Mouse (Mus musculus): ENCODE results near the gene Pdzd8. TPM values are rescaled to one million over a fixed set of nuclear protein-coding genes. Genes with fewer than 3 reads are reported as not detected.

The Pdzd8 gene
- polyA plus RNA-seq, 1 experiment, result 17.7 TPM

- TF ChIP-seq GATA1 (IDR thresholded peaks at IDR 0.05; ENCODE audit: low read length), result no peak
Observed at GRCm38 (mm10) chr19:59362646-59363045, 17.1 kb upstream of the Pdzd8 start.

GRCm38 (mm10) chr19:59360486-59360896 lies 14.9 kb upstream of the Pdzd8 start:
- TF ChIP-seq GATA1 (IDR thresholded peaks at IDR 0.05; ENCODE audit: low read length), result no peak

- peak; percentile 61 for TF ChIP-seq GATA1 (IDR thresholded peaks at IDR 0.05; ENCODE audit: low read length)
Observed at GRCm38 (mm10) chr19:59359202-59359601, 13.6 kb upstream of the Pdzd8 start.

GRCm38 (mm10) chr19:59357878-59358277 lies 12.3 kb upstream of the Pdzd8 start:
- no peak for TF ChIP-seq GATA1 (IDR thresholded peaks at IDR 0.05; ENCODE audit: low read length)

- no peak for TF ChIP-seq GATA1 (IDR thresholded peaks at IDR 0.05; ENCODE audit: low read length)
Observed at GRCm38 (mm10) chr19:59356843-59357595, 11.4 kb upstream of the Pdzd8 start.

- TF ChIP-seq GATA1 (IDR thresholded peaks at IDR 0.05; ENCODE audit: low read length), result no peak
Observed at GRCm38 (mm10) chr19:59356388-59356787, 10.8 kb upstream of the Pdzd8 start.

- no peak for TF ChIP-seq GATA1 (IDR thresholded peaks at IDR 0.05; ENCODE audit: low read length)
Observed at GRCm38 (mm10) chr19:59354906-59355305, 9.3 kb upstream of the Pdzd8 start.

GRCm38 (mm10) chr19:59352760-59353159 lies 7.2 kb upstream of the Pdzd8 start:
- no peak for TF ChIP-seq GATA1 (IDR thresholded peaks at IDR 0.05; ENCODE audit: low read length)

- no peak for TF ChIP-seq GATA1 (IDR thresholded peaks at IDR 0.05; ENCODE audit: low read length)
Observed at GRCm38 (mm10) chr19:59351151-59351889, 5.7 kb upstream of the Pdzd8 start.

GRCm38 (mm10) chr19:59350273-59350903 lies 4.8 kb upstream of the Pdzd8 start:
- TF ChIP-seq GATA1 (IDR thresholded peaks at IDR 0.05; ENCODE audit: low read length), result no peak

GRCm38 (mm10) chr19:59349329-59349960 lies 3.9 kb upstream of the Pdzd8 start:
- TF ChIP-seq GATA1 (IDR thresholded peaks at IDR 0.05; ENCODE audit: low read length), result no peak

- TF ChIP-seq GATA1 (IDR thresholded peaks at IDR 0.05; ENCODE audit: low read length), result no peak
Observed at GRCm38 (mm10) chr19:59346325-59346724, 745 bp upstream of the Pdzd8 start.

GRCm38 (mm10) chr19:59345081-59345657 lies 411 bp downstream of the Pdzd8 start:
- no peak for TF ChIP-seq GATA1 (IDR thresholded peaks at IDR 0.05; ENCODE audit: low read length)

- TF ChIP-seq GATA1 (IDR thresholded peaks at IDR 0.05; ENCODE audit: low read length), result no peak
Observed at GRCm38 (mm10) chr19:59344304-59344711, 1.3 kb downstream of the Pdzd8 start.

GRCm38 (mm10) chr19:59342964-59343363 lies 2.6 kb downstream of the Pdzd8 start:
- TF ChIP-seq GATA1 (IDR thresholded peaks at IDR 0.05; ENCODE audit: low read length), result no peak

All from G1E-ER4 (cell line).